Mouse (Mus musculus) testis, adult 2 months (tissue): ENCODE measurements around the gene Mlh1.

Experiments used
- CTCF ChIP-seq: fragments of 200-500 bp; IDR thresholded peaks from 2 replicates; pipeline ENCODE4 v1.5.1; 2012; ENCODE audit warnings: low read depth, mild to moderate bottlenecking, inconsistent platforms, low read length, moderate library complexity; ENCODE audit not compliant: control insufficient read depth, insufficient read depth, insufficient replicate concordance
- POLR2A ChIP-seq: fragments of 200-500 bp; IDR thresholded peaks from 2 replicates; pipeline ENCODE4 v1.6.1; 2012; ENCODE audit warnings: low read depth, mild to moderate bottlenecking, inconsistent platforms, low read length, moderate library complexity; ENCODE audit not compliant: control insufficient read depth

DNA sequence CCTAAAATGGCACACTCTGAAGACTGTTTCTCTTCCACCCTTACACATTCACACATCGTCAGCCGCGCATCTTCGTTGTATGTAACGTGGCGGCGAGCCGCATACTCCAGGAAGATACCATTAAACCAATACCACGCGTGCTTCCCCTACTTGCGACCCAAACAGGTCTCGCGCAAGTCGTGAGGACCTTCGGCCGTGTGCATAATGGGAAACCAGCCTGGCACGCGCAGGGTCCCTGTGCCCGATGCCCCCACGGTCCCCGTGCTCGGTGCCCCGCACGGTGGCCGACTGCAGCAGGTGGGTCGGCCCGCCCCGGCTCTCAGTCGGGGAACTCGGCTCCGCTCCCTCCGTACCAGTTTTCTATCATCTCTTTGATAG, 546 bp downstream of the Mlh1 start:
- TF ChIP-seq CTCF (no peak), POLR2A (no peak; the same call in 1 of the 2 replicates)
